Mouse (Mus musculus) liver, embryonic 14.5 days (tissue): Measurements from ENCODE around the gene Gm4969.

ENCODE experiments used
- CTCF ChIP-seq: IDR thresholded peaks from 2 replicates; pipeline ENCODE4 v1.5.1; 2016; ENCODE audit warnings: antibody characterized with exemption, low read depth, control low read depth
- EP300 ChIP-seq: IDR thresholded peaks from 2 replicates; pipeline ENCODE4 v1.6.1; 2016; ENCODE audit warnings: antibody characterized with exemption, low read depth

- TF ChIP-seq EP300 (no peak), CTCF (no peak)
Observed at GRCm38 (mm10) chr7:19136673-19137334, 18.6 kb upstream of the Gm4969 start.
